Mouse (Mus musculus) myocyte (in vitro differentiated cells): Measurements from ENCODE around the gene Chuk.
A peak's percentile ranks its signal among the peaks of the same experiment; 100 is the strongest.

Experiments used
- CEBPB ChIP-seq: IDR thresholded peaks from 2 replicates; pipeline ENCODE4 v1.6.1; 2011; ENCODE audit warnings: mild to moderate bottlenecking, moderate library complexity; ENCODE audit not compliant: poor library complexity, insufficient read depth, severe bottlenecking
- MYOD1 ChIP-seq, 3 experiments: IDR thresholded peaks; one replicate each; pipeline ENCODE4 v1.6.1; 2011; ENCODE audit warnings: control low read depth in 2 of 3, low read depth in 2 of 3, mild to moderate bottlenecking in 2 of 3, moderate library complexity in 1 of 3; ENCODE audit not compliant: insufficient read length in 2 of 3, control insufficient read depth in 1 of 3
- MYOG ChIP-seq, 3 experiments: IDR thresholded peaks; one replicate each; pipeline ENCODE4 v1.6.1; 2011; ENCODE audit warnings: control low read depth in 2 of 3, low read depth in 2 of 3, mild to moderate bottlenecking in 2 of 3; ENCODE audit not compliant: insufficient read length in 2 of 3, control insufficient read depth in 1 of 3, insufficient read depth in 1 of 3
- POLR2A ChIP-seq: IDR thresholded peaks from one replicate; pipeline ENCODE4 v1.6.1; 2011; ENCODE audit warnings: low read depth, mild to moderate bottlenecking, control low read depth, moderate library complexity; ENCODE audit not compliant: insufficient read length
- POLR2AphosphoS2 ChIP-seq: IDR thresholded peaks from one replicate; pipeline ENCODE4 v1.6.1; 2011; ENCODE audit warnings: low read depth, control low read depth; ENCODE audit not compliant: insufficient read length

GRCm38 (mm10) chr19:44145702-44146567, 38.7 kb upstream of the Chuk start, which contains the start of gene Bloc1s2:
- TF ChIP-seq MYOG (IDR thresholded peaks at IDR 0.05; ENCODE audit: control insufficient read depth in 1 of 3, insufficient read depth in 1 of 3, insufficient read length in 2 of 3, low read depth in 2 of 3): peak in 1 of 3 experiments; percentile 4
- TF ChIP-seq POLR2A: peak; percentile 93
- TF ChIP-seq MYOD1 (IDR thresholded peaks at IDR 0.05; ENCODE audit: control insufficient read depth in 1 of 3, insufficient read length in 2 of 3, low read depth in 2 of 3): no peak
- TF ChIP-seq CEBPB: no peak
- peak; percentile 92 for TF ChIP-seq POLR2AphosphoS2
